8 mouse cellular contexts compared by ENCODE assay signal in the genomic region with DNA sequence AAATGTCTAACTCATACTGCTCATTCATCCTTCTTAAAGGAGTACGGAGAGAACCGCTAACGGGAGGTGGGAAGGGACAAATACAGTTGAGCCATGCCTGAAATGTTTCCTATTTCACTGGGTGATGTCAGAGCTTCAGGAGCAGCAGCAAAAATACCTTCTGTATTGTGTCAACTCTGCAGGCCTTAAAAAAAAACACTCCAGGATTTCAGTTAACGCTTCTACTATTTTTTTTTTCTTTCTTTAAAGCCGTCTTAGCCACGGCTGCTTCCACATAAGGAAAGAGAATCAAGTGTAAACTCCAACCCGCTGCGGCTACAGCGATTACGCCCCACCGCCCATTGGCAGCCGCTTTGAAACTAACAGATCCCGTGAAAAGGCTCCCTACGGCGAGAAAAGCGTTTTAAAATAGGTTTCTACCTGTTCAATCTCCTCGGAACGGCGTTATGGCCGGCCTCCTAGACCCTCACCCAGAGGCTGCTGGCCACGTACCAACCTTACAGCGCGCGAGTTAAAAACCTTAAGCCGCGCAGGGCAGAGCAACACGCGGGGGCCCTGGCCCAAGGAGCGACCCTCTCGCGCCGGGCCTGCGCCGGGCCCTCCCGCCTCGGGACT. TPM values are rescaled to one million over a fixed set of nuclear protein-coding genes. Genes with fewer than 3 reads are reported as not detected.
DNase-seq lines count a peak whose midpoint lies in the region; ATAC-seq and TF ChIP-seq lines count a peak whose summit lies in the region.

No protein-coding gene starts in this region.

- DNase-seq in CD4-positive, CD25-positive, alpha-beta regulatory T cell, adult 2 months (ENCODE audit: low read depth, low spot score): peak; percentile 40
- peak; percentile 83 for DNase-seq in MN1 (ENCODE audit: low spot score)
- DNase-seq in embryo, embryonic 10.5 days (ENCODE audit: low spot score): peak; percentile 73
- peak; percentile 64 to 81 for DNase-seq in heart, adult 18-20 months
- peak; percentile 50 for DNase-seq in kidney, adult 9 months
- DNase-seq in urinary bladder, postnatal 25 days (ENCODE audit: low spot score): peak; percentile 14

- under 1% methylated on average over 36 of the region's 36 CpGs for WGBS in liver, embryonic 12.5 days (ENCODE audit: insufficient replicate concordance)

- ATAC-seq in liver, embryonic 12.5 days: peak; percentile 28; the same call in 1 of the 2 replicates

- peaks cover 38% of the 10 kb centered on the region for H3K79me2 ChIP-seq in myocyte (ENCODE audit: control insufficient read depth, insufficient read depth)

- peaks cover 29% of the 10 kb centered on the region for H3K36me3 ChIP-seq in liver, embryonic 12.5 days
- H3K36me3 ChIP-seq in myocyte (ENCODE audit: control insufficient read depth, insufficient read depth): peaks cover 26% of the 10 kb centered on the region

- H3K4me3 ChIP-seq in liver, embryonic 12.5 days: peak overlapping the region; percentile 84
- peak overlapping the region; percentile 49 for H3K4me3 ChIP-seq in myocyte

- H3K9ac ChIP-seq in liver, embryonic 12.5 days: peak overlapping the region; percentile 98

- no peak for TF ChIP-seq POLR2A in myocyte (IDR thresholded peaks at IDR 0.05; ENCODE audit: insufficient read length, low read depth)

- H3K27me3 ChIP-seq in liver, embryonic 12.5 days (replicated peaks): no peaks in the 10 kb centered on the region
- H3K27me3 ChIP-seq in myocyte (ENCODE audit: control insufficient read depth, insufficient read depth, insufficient read length): no peaks in the 10 kb centered on the region

- peak overlapping the region; percentile 94 for H3K27ac ChIP-seq in liver, embryonic 12.5 days

- peak overlapping the region; percentile 91 for H3K4me2 ChIP-seq in liver, embryonic 12.5 days
- peak overlapping the region; percentile 97 for H3K4me2 ChIP-seq in myocyte (ENCODE audit: low read depth)

- peaks cover 26% of the 10 kb centered on the region for H3K4me1 ChIP-seq in liver, embryonic 12.5 days

- peak overlapping the region; percentile 80 for H3ac ChIP-seq in myocyte (ENCODE audit: control insufficient read depth, insufficient read length)

- no peaks in the 10 kb centered on the region for H3K9me3 ChIP-seq in liver, embryonic 12.5 days (replicated peaks)

TF ChIP-seq in myocyte, 11 proteins besides CTCF, POLR2A, EP300 and RAD21:
- TF ChIP-seq USF1 (IDR thresholded peaks at IDR 0.05; ENCODE audit: low read depth) (no peak), MAX (IDR thresholded peaks at IDR 0.05; ENCODE audit: low read depth) (no peak), CEBPB (IDR thresholded peaks at IDR 0.05; ENCODE audit: insufficient read depth, poor library complexity, severe bottlenecking) (no peak), TCF12 (IDR thresholded peaks at IDR 0.05; ENCODE audit: insufficient read depth, poor library complexity, severe bottlenecking) (no peak), POLR2AphosphoS2 (IDR thresholded peaks at IDR 0.05; ENCODE audit: insufficient read length, low read depth) (no peak), REST (IDR thresholded peaks at IDR 0.05; ENCODE audit: insufficient read depth, insufficient read length) (no peak), SRF (IDR thresholded peaks at IDR 0.05; ENCODE audit: control insufficient read depth, insufficient read length, low read depth) (no peak), MYOG (IDR thresholded peaks at IDR 0.05; ENCODE audit: control insufficient read depth in 1 of 3, insufficient read depth in 1 of 3, insufficient read length in 2 of 3, low read depth in 2 of 3) (no peak), E2F4 (IDR thresholded peaks at IDR 0.05; ENCODE audit: insufficient read depth) (no peak), MYOD1 (IDR thresholded peaks at IDR 0.05; ENCODE audit: control insufficient read depth in 1 of 3, insufficient read length in 2 of 3, low read depth in 2 of 3) (no peak), TCF3 (IDR thresholded peaks at IDR 0.05; ENCODE audit: insufficient read length, low read depth) (no peak)

RNA-seq across cellular contexts. Expression of a gene that starts 0.6 kb away (rescaled TPM):
- total RNA-seq in heart, adult 18-20 months (2021): 100 to 1,000 TPM; 393 to 400 TPM
- polyA plus RNA-seq in liver, embryonic 12.5 days (2016; fragmentation: Nextera tagmentation; extraction: Ambion mirVana): 46.1 and 47.7 TPM in 2 replicates
- polyA plus RNA-seq in myocyte (2012; fragmentation: generic; extraction: Trizol): 120 TPM

Comparison
In these comparisons a context has a peak if more than half of its experiments do, and no peak if none do; other contexts are left out.
1. Peak in every context shown above with its lines: DNase-seq, ATAC-seq, H3K4me3 ChIP-seq and H3K27ac ChIP-seq.
2. DNase-seq: peak in every context shown above with its lines; median percentile 83 in MN1; 73 in embryo, embryonic 10.5 days; 72 in heart, adult 18-20 months; 50 in kidney, adult 9 months; 40 in CD4-positive, CD25-positive, alpha-beta regulatory T cell, adult 2 months; 14 in urinary bladder, postnatal 25 days.